Mouse (Mus musculus) embryonic fibroblast, embryonic 13.5 days (primary cell): ENCODE results near the gene Trappc10. TPM values are rescaled to one million over a fixed set of nuclear protein-coding genes. Genes with fewer than 3 reads are reported as not detected.

ENCODE experiments used
- H3K27ac ChIP-seq: 2 replicates; pipeline ENCODE4 v1.5.1; 2012; ENCODE audit warnings: low read length, control low read depth, inconsistent platforms; ENCODE audit not compliant: insufficient read depth
- H3K4me1 ChIP-seq: 2 replicates; pipeline ENCODE4 v1.6.1; 2011; ENCODE audit warnings: low read length; ENCODE audit not compliant: control insufficient read depth, insufficient read depth
- H3K4me3 ChIP-seq: 2 replicates; pipeline ENCODE4 v1.5.1; 2011; ENCODE audit warnings: mild to moderate bottlenecking, control low read depth, low read length; ENCODE audit not compliant: insufficient read depth
- CTCF ChIP-seq: IDR thresholded peaks from 2 replicates; pipeline ENCODE4 v1.5.1; 2011; ENCODE audit warnings: mild to moderate bottlenecking, control low read depth, low read length, moderate library complexity, borderline replicate concordance; ENCODE audit not compliant: insufficient read depth
- POLR2A ChIP-seq: IDR thresholded peaks from 2 replicates; pipeline ENCODE4 v1.6.1; 2011; ENCODE audit warnings: low read depth, mild to moderate bottlenecking, control low read depth, low read length, moderate library complexity
- polyA plus RNA-seq: library from polyadenylated mRNA; stranded (reverse); fragments of >200 nt; gene quantifications from 2 replicates; pipeline ENCODE4 v1.2.4, GENCODE M21; 2011; ENCODE audit warnings: low read depth; ENCODE audit not compliant: missing spikeins, insufficient read length

Trappc10 gene
- polyA plus RNA-seq, 1 experiment = 31.0 TPM

GRCm38 (mm10) chr10:78282411-78282810 is 38.0 kb upstream of the Trappc10 start:
- TF ChIP-seq POLR2A = no peak
- no peak for TF ChIP-seq CTCF
- H3K4me1 ChIP-seq = no peaks in the 10 kb centered on the region
- H3K27ac ChIP-seq = no peak overlapping the region
- H3K4me3 ChIP-seq = no peak overlapping the region

- Histone ChIP-seq H3K27ac (no peak overlapping the region), H3K4me3 (no peak overlapping the region), H3K4me1 (no peaks in the 10 kb centered on the region)
- TF ChIP-seq POLR2A (no peak), CTCF (no peak)
These were observed 36.0 kb upstream of the Trappc10 start for GRCm38 (mm10) chr10:78280486-78280885.

GRCm38 (mm10) chr10:78279210-78279609 is 34.8 kb upstream of the Trappc10 start:
- H3K4me1 ChIP-seq = no peaks in the 10 kb centered on the region
- no peak overlapping the region for H3K4me3 ChIP-seq
- peak; percentile 78 for TF ChIP-seq CTCF
- TF ChIP-seq POLR2A = no peak
- no peak overlapping the region for H3K27ac ChIP-seq

- Histone ChIP-seq H3K4me1 (no peaks in the 10 kb centered on the region), H3K4me3 (no peak overlapping the region), H3K27ac (no peak overlapping the region)
- TF ChIP-seq POLR2A = no peak
- TF ChIP-seq CTCF = no peak
These were observed 33.4 kb upstream of the Trappc10 start for GRCm38 (mm10) chr10:78277835-78278234.

GRCm38 (mm10) chr10:78276242-78276641 is 31.8 kb upstream of the Trappc10 start:
- TF ChIP-seq POLR2A (no peak), CTCF (no peak)
- H3K4me1 ChIP-seq = no peaks in the 10 kb centered on the region
- no peak overlapping the region for H3K27ac ChIP-seq
- H3K4me3 ChIP-seq = no peak overlapping the region

GRCm38 (mm10) chr10:78272932-78273331 is 28.5 kb upstream of the Trappc10 start:
- H3K4me3 ChIP-seq = no peak overlapping the region
- no peak for TF ChIP-seq CTCF
- no peak for TF ChIP-seq POLR2A
- H3K4me1 ChIP-seq = no peaks in the 10 kb centered on the region
- H3K27ac ChIP-seq = no peak overlapping the region

GRCm38 (mm10) chr10:78265881-78266280 is 21.4 kb upstream of the Trappc10 start:
- Histone ChIP-seq H3K27ac (no peak overlapping the region), H3K4me3 (no peak overlapping the region), H3K4me1 (no peaks in the 10 kb centered on the region)
- TF ChIP-seq CTCF = no peak
- TF ChIP-seq POLR2A = no peak

- TF ChIP-seq POLR2A (no peak), CTCF (no peak)
- Histone ChIP-seq H3K4me3 (no peak overlapping the region), H3K27ac (no peak overlapping the region), H3K4me1 (no peaks in the 10 kb centered on the region)
These were observed 20.3 kb upstream of the Trappc10 start for GRCm38 (mm10) chr10:78264735-78265134.

GRCm38 (mm10) chr10:78260916-78261650 is 16.6 kb upstream of the Trappc10 start:
- H3K4me3 ChIP-seq = no peak overlapping the region
- H3K4me1 ChIP-seq = no peaks in the 10 kb centered on the region
- TF ChIP-seq CTCF = no peak
- no peak for TF ChIP-seq POLR2A
- no peak overlapping the region for H3K27ac ChIP-seq

- H3K27ac ChIP-seq = no peak overlapping the region
- no peak overlapping the region for H3K4me3 ChIP-seq
- no peaks in the 10 kb centered on the region for H3K4me1 ChIP-seq
- TF ChIP-seq POLR2A (no peak), CTCF (no peak)
These were observed 15.9 kb upstream of the Trappc10 start for GRCm38 (mm10) chr10:78260322-78260721.

GRCm38 (mm10) chr10:78259702-78260101 is 15.3 kb upstream of the Trappc10 start:
- no peak overlapping the region for H3K4me3 ChIP-seq
- no peak overlapping the region for H3K27ac ChIP-seq
- TF ChIP-seq POLR2A = no peak
- TF ChIP-seq CTCF = no peak
- H3K4me1 ChIP-seq = no peaks in the 10 kb centered on the region
